Mouse (Mus musculus) midbrain, embryonic 11.5 days (tissue): Measurements from ENCODE around the gene Olfr553. TPM values are rescaled to one million over a fixed set of nuclear protein-coding genes. Genes with fewer than 3 reads are reported as not detected.
A peak's percentile ranks its signal among the peaks of the same experiment; 100 is the strongest.

Experiments used
- ATAC-seq: fragments of 200-750 bp; cut with Nextera tagmentation; 2 replicates; pipeline ENCODE4 v1.8.0; 2017; ENCODE audit warnings: moderate TSS enrichment, moderate library complexity; ENCODE audit not compliant: low FRiP score
- DNase-seq: peaks from one replicate; pipeline ENCODE4 v3.0.0; 2015; ENCODE audit warnings: low spot score; ENCODE audit errors: missing footprints
- H3K27ac ChIP-seq: fragments of 300-500 bp; sonication (generic); 2 replicates; pipeline ENCODE4 v1.5.1; 2014; ENCODE audit warnings: low read depth, low read length
- H3K27me3 ChIP-seq: fragments of 300-500 bp; sonication (generic); 2 replicates; pipeline ENCODE4 v1.6.1; 2014; ENCODE audit warnings: mild to moderate bottlenecking, low read length, moderate library complexity, mixed read lengths; ENCODE audit not compliant: control insufficient read depth, insufficient read depth
- H3K36me3 ChIP-seq: fragments of 300-500 bp; sonication (generic); 2 replicates; pipeline ENCODE4 v1.6.1; 2014; ENCODE audit warnings: mild to moderate bottlenecking, low read length, moderate library complexity, mixed read lengths; ENCODE audit not compliant: control insufficient read depth, insufficient read depth
- H3K4me1 ChIP-seq: fragments of 300-500 bp; sonication (generic); 2 replicates; pipeline ENCODE4 v1.6.1; 2014; ENCODE audit warnings: low read length; ENCODE audit not compliant: control insufficient read depth, insufficient read depth
- H3K4me2 ChIP-seq: fragments of 300-500 bp; sonication (generic); 2 replicates; pipeline ENCODE4 v1.6.1; 2014; ENCODE audit warnings: mild to moderate bottlenecking, moderate library complexity
- H3K4me3 ChIP-seq: fragments of 300-500 bp; sonication (generic); 2 replicates; pipeline ENCODE4 v1.5.1; 2014; ENCODE audit warnings: low read depth, low read length
- H3K9ac ChIP-seq: fragments of 300-500 bp; sonication (generic); 2 replicates; pipeline ENCODE4 v1.6.1; 2014; ENCODE audit warnings: low read length
- H3K9me3 ChIP-seq: fragments of 300-500 bp; sonication (generic); 2 replicates; pipeline ENCODE4 v1.6.1; 2016; ENCODE audit warnings: low read length; ENCODE audit not compliant: control insufficient read depth
- WGBS: fragments of 180-500 bp; shearing (Covaris S2); extraction: QIAGEN DNeasy Blood & Tissue Kit; methylation state at CpG from one replicate; pipeline ENCODE4 v1.1.7; 2014; 5-methylcytosine and 5-hydroxymethylcytosine counted together
- polyA plus RNA-seq: library from polyadenylated mRNA; unstranded; fragments of >200 nt; fragmentation: Nextera tagmentation; extraction: Ambion mirVana; gene quantifications from 2 replicates; pipeline ENCODE4 v1.2.1, GENCODE M21; 2014

The Olfr553 gene
- polyA plus RNA-seq, 1 experiment from 2014 or later, result not detected

- Histone ChIP-seq H3K27me3 (no peaks in the 10 kb centered on the region), H3K4me2 (no peak within 1 kb of the TSS), H3K27ac (no peak within 1 kb of the TSS), H3K4me1 (no peaks in the 10 kb centered on the region), H3K9me3 (no peaks in the 10 kb centered on the region), H3K9ac (no peak within 1 kb of the TSS), H3K36me3 (no peaks in the 10 kb centered on the region), H3K4me3 (no peak within 1 kb of the TSS)
- DNase-seq, result no peak
- ATAC-seq, result no peak
- WGBS, result 76% methylated on average over 1 of the region's 1 CpGs
These were observed 20.5 kb downstream of the Olfr553 start, which contains the start of gene Olfr552 for GRCm38 (mm10) chr7:102597378-102598031. TSS of gene Olfr552 (plus strand) at chr7:102597770.

GRCm38 (mm10) chr7:102591786-102592185, 26.2 kb downstream of the Olfr553 start, which contains the start of gene Olfr551:
TSS of gene Olfr551 (minus strand) at chr7:102591886.
- no peaks in the 10 kb centered on the region for H3K36me3 ChIP-seq
- no peak within 1 kb of the TSS for H3K9ac ChIP-seq
- no peaks in the 10 kb centered on the region for H3K4me1 ChIP-seq
- H3K9me3 ChIP-seq, result no peaks in the 10 kb centered on the region
- no peak for ATAC-seq
- H3K4me2 ChIP-seq, result no peak within 1 kb of the TSS
- WGBS, result 89% methylated on average over 3 of the region's 3 CpGs
- H3K27me3 ChIP-seq, result no peaks in the 10 kb centered on the region
- no peak within 1 kb of the TSS for H3K4me3 ChIP-seq
- DNase-seq, result no peak
- H3K27ac ChIP-seq, result no peak within 1 kb of the TSS

GRCm38 (mm10) chr7:102575998-102576397, 42.0 kb downstream of the Olfr553 start:
- Histone ChIP-seq H3K9ac (no peak overlapping the region), H3K4me2 (no peak overlapping the region), H3K27me3 (no peaks in the 10 kb centered on the region), H3K9me3 (no peaks in the 10 kb centered on the region), H3K4me1 (peaks cover 5% of the 10 kb centered on the region; the same call in 1 of the 2 replicates), H3K27ac (no peak overlapping the region), H3K4me3 (no peak overlapping the region), H3K36me3 (no peaks in the 10 kb centered on the region)
- ATAC-seq, result no peak
- WGBS, result 55% methylated on average over 6 of the region's 6 CpGs
- no peak for DNase-seq

- Histone ChIP-seq H3K9me3 (no peaks in the 10 kb centered on the region), H3K4me3 (no peak overlapping the region), H3K4me1 (peaks cover 5% of the 10 kb centered on the region; the same call in 1 of the 2 replicates), H3K9ac (no peak overlapping the region), H3K4me2 (no peak overlapping the region), H3K36me3 (no peaks in the 10 kb centered on the region), H3K27me3 (no peaks in the 10 kb centered on the region), H3K27ac (peak overlapping the region; percentile 57; the same call in 1 of the 2 replicates)
- peak; percentile 89 for ATAC-seq
- 27% methylated on average over 3 of the region's 3 CpGs for whole genome bisulfite sequencing
- peak; percentile 91 for DNase-seq
These were observed 44.7 kb downstream of the Olfr553 start for GRCm38 (mm10) chr7:102573174-102573830.

GRCm38 (mm10) chr7:102571142-102571541, 46.9 kb downstream of the Olfr553 start, which contains the start of gene Olfr550:
TSS of gene Olfr550 (plus strand) at chr7:102571442.
- Histone ChIP-seq H3K27ac (no peak within 1 kb of the TSS), H3K4me3 (no peak within 1 kb of the TSS), H3K9ac (no peak within 1 kb of the TSS), H3K27me3 (no peaks in the 10 kb centered on the region), H3K36me3 (no peaks in the 10 kb centered on the region), H3K4me2 (no peak within 1 kb of the TSS), H3K9me3 (no peaks in the 10 kb centered on the region), H3K4me1 (peaks cover 5% of the 10 kb centered on the region; the same call in 1 of the 2 replicates)
- WGBS, result 95% methylated on average over 8 of the region's 8 CpGs
- ATAC-seq (no peak), DNase-seq (no peak)

- Histone ChIP-seq H3K4me3 (no peak overlapping the region), H3K9me3 (no peaks in the 10 kb centered on the region), H3K27me3 (no peaks in the 10 kb centered on the region), H3K4me1 (no peaks in the 10 kb centered on the region), H3K27ac (no peak overlapping the region), H3K4me2 (no peak overlapping the region), H3K36me3 (no peaks in the 10 kb centered on the region), H3K9ac (no peak overlapping the region)
- DNase-seq, result no peak
- WGBS, result 87% methylated on average over 4 of the region's 4 CpGs
- ATAC-seq, result no peak
These were observed 51.8 kb downstream of the Olfr553 start for GRCm38 (mm10) chr7:102566219-102566618.

- no peaks in the 10 kb centered on the region for H3K36me3 ChIP-seq
- H3K27me3 ChIP-seq, result no peaks in the 10 kb centered on the region
- no peaks in the 10 kb centered on the region for H3K4me1 ChIP-seq
- 26% methylated on average over 10 of the region's 10 CpGs for WGBS
- DNase-seq (peak; percentile 93), ATAC-seq (peak; percentile 87)
- H3K27ac ChIP-seq, result no peak within 1 kb of the TSS
- no peaks in the 10 kb centered on the region for H3K9me3 ChIP-seq
- peak within 1 kb of the TSS; percentile 36; the same call in 1 of the 2 replicates for H3K4me2 ChIP-seq
- peak within 1 kb of the TSS; percentile 13; the same call in 1 of the 2 replicates for H3K9ac ChIP-seq
- peak within 1 kb of the TSS; percentile 17 for H3K4me3 ChIP-seq
These were observed 52.7 kb downstream of the Olfr553 start, which contains the start of gene Trim21 for GRCm38 (mm10) chr7:102564999-102565997. TSS of gene Trim21 (minus strand) at chr7:102565486.
